Mouse (Mus musculus) olfactory bulb, adult 2 months (tissue): ENCODE measurements around the gene Pabpc5. TPM values are rescaled to one million over a fixed set of nuclear protein-coding genes. Genes with fewer than 3 reads are reported as not detected.

Experiments used
- H3K27ac ChIP-seq: fragments of 200-500 bp; 2 replicates; pipeline ENCODE4 v1.5.1; 2012; ENCODE audit warnings: low read depth, low read length; ENCODE audit not compliant: insufficient read depth
- H3K4me1 ChIP-seq: fragments of 200-500 bp; 2 replicates; pipeline ENCODE4 v1.6.1; 2012; ENCODE audit warnings: low read length; ENCODE audit not compliant: control insufficient read depth, insufficient read depth
- H3K4me3 ChIP-seq: fragments of 200-500 bp; 2 replicates; pipeline ENCODE4 v1.5.1; 2012; ENCODE audit warnings: mild to moderate bottlenecking, low read depth, low read length, moderate library complexity; ENCODE audit not compliant: insufficient read depth
- CTCF ChIP-seq: fragments of 200-500 bp; IDR thresholded peaks from 2 replicates; pipeline ENCODE4 v1.5.1; 2012; ENCODE audit warnings: low read depth, mild to moderate bottlenecking, low read length, moderate library complexity; ENCODE audit not compliant: insufficient read depth
- POLR2A ChIP-seq: fragments of 200-500 bp; IDR thresholded peaks from 2 replicates; pipeline ENCODE4 v1.6.1; 2012; ENCODE audit warnings: mild to moderate bottlenecking, low read depth, low read length, moderate library complexity; ENCODE audit not compliant: insufficient read depth
- WGBS: fragments of 180-500 bp; shearing (Covaris S2); methylation state at CpG from one replicate; pipeline ENCODE4 v1.1.7; 2018; 5-methylcytosine and 5-hydroxymethylcytosine counted together
- polyA plus RNA-seq: library from polyadenylated mRNA; stranded (reverse); fragments of >200 nt; gene quantifications from 2 replicates; pipeline ENCODE4 v1.2.4, GENCODE M21; 2012; ENCODE audit warnings: low replicate concordance; ENCODE audit not compliant: missing spikeins, insufficient read depth, insufficient read length

The Pabpc5 gene
- not detected in 2 replicates for polyA plus RNA-seq

DNA sequence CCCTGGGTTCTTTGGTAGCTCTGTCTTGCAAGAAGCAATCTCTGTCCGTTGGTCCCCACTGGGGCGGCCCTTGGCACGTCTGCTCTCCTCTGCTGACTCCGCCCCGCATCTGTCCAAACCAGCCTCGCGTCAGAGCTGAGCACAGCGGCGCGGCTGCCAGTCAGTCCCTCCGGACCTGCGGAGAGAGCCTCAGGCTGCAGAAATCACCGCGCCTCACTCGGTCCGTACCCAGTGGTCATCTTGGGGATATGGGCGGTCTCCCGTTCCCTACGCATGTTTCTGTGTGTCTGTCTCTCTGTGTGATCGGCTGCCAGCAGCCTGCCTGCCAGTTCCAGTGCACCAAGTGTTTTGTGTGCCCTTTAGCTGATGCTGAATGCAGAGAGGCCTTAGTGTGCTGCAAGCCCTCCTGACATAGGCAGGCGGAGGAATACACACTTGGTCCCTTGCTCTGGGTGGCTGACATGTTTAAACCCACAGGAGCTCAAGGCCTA is at the start of gene Pabpc5:
TSS of gene Pabpc5 (plus strand) at position 116 of the 491 bp plus-strand sequence.
- 11% methylated on average over 21 of the region's 21 CpGs for WGBS
- Histone ChIP-seq H3K4me3 (peak within 1 kb of the TSS; percentile 62), H3K27ac (peak within 1 kb of the TSS; percentile 88), H3K4me1 (no peaks in the 10 kb centered on the region)
- TF ChIP-seq CTCF (no peak), POLR2A (no peak)

DNA sequence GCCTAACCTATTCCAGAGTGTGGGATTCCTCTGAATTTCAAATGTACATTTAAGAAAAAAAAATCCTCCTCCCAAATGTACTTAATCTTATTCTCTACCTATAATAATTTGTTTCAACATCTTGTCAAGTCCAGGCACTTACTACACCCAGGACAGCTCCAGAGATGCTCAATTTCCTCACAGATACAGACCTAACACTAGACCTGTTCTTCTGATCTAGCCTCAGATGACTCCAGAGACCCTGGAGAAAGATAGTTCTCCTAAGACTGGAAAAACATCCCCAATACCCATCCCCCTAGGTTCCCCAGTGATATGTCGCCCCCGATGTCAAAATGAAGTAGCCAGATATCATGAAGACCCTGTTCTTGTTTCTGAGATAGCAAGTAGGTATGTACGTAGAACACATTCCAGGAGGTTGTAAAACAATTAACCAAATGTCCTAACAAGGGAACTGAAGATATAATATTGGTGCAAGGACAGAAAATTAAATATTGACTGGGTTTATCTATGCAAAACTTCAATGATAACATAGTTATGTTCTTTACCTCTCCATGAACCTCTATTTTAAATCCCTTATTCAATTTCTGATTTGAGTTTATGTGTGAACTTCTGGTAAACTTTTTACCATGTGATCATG is 39.9 kb upstream of the Pabpc5 start:
- Histone ChIP-seq H3K4me3 (no peak overlapping the region), H3K4me1 (no peaks in the 10 kb centered on the region), H3K27ac (no peak overlapping the region)
- no peak for TF ChIP-seq POLR2A
- TF ChIP-seq CTCF = no peak
- 96% methylated on average over 3 of the region's 3 CpGs for WGBS

DNA sequence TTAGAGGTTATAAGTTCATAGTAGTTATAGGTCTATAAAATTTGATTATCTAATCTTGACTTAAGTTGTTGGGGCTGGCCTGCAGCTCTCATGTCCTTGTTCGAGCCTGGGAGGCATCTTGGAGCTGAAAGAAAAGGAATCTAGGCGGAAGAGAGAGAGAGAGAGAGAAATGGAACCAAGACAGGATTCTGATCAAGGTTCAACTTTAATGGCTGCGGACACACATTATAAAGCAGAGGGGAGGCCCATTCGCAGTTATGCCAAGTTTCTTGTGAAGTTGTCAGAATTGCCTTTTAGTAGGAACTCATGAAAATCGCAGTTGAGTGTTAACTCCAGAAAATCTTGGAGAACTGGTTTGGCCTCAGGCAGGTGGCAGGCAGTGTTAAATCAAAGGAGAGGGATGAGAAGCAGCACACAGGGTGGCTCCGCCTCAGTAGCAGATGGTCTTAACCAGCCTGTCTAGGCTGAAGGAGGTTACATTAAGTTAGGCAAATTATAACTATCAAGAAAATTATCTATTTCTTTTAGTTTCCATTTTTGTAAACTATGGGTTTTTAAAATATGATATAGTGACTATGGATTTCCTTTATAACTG is 38.6 kb upstream of the Pabpc5 start:
- no peak overlapping the region for H3K4me3 ChIP-seq
- 82% methylated on average over 6 of the region's 6 CpGs for WGBS
- H3K4me1 ChIP-seq = no peaks in the 10 kb centered on the region
- H3K27ac ChIP-seq = no peak overlapping the region
- TF ChIP-seq CTCF = no peak
- TF ChIP-seq POLR2A = no peak

DNA sequence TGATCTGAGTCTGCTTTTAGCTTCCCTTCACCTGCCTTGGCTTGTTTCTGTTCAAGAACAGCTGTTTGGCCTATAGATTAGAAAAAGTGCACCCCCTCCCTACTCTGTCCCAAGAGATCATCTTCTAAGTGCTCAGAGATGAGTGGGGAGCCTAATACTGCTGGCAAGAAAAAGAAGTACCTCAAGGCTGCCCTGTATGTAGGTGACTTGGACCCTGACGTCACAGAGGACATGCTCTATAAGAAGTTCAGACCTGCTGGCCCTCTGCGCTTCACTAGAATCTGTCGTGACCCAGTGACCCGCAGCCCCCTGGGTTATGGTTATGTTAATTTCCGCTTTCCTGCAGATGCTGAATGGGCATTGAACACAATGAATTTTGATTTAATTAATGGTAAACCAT is 856 bp downstream of the Pabpc5 start:
- no peak for TF ChIP-seq POLR2A
- no peak for TF ChIP-seq CTCF
- H3K4me1 ChIP-seq = no peaks in the 10 kb centered on the region
- no peak overlapping the region for H3K27ac ChIP-seq
- WGBS = 75% methylated on average over 5 of the region's 5 CpGs
- H3K4me3 ChIP-seq = peak overlapping the region; percentile 13
